Comparison of ENCODE assay signal across 20 mouse cellular contexts in genomic region chr1:110005038-110005437, GRCm38 (mm10). TPM values are rescaled to one million over a fixed set of nuclear protein-coding genes. Genes with fewer than 3 reads are reported as not detected.
"Had no signal": no experiment of that assay in that cellular context is flagged by ENCODE, and none has a peak within 500 bp of the region (broad histone marks: within the 10 kb centered on the region; RNA-seq: fewer than 3 reads in every experiment).

No protein-coding gene starts in this region.

- H3K9ac ChIP-seq: neural tube, embryonic 15.5 days; stomach, embryonic 15.5 days had no signal

- H3K27me3 ChIP-seq: neural tube, embryonic 15.5 days; stomach, embryonic 15.5 days had no signal

- H3K4me3 ChIP-seq: neural tube, embryonic 15.5 days; stomach, embryonic 15.5 days had no signal

- H3K4me2 ChIP-seq: neural tube, embryonic 15.5 days; stomach, embryonic 15.5 days had no signal

- DNase-seq: retina, postnatal 1 day; right cerebral cortex, adult 18-20 months; right cerebral cortex, postnatal 14 days; right cerebral cortex, postnatal 25 days; right cerebral cortex, postnatal 4 days; spleen, adult 18-20 months; thymus, adult 18-20 months; thymus, adult 2 months; thymus, postnatal 14 days; thymus, postnatal 25 days; thymus, postnatal 36 days; thymus, postnatal 4 days had no signal

- H3K36me3 ChIP-seq: neural tube, embryonic 15.5 days; stomach, embryonic 15.5 days had no signal

- H3K9me3 ChIP-seq: neural tube, embryonic 15.5 days; stomach, embryonic 15.5 days had no signal

- H3K27ac ChIP-seq: neural tube, embryonic 15.5 days; stomach, embryonic 15.5 days; stomach, postnatal 0 days had no signal

- H3K4me1 ChIP-seq: neural tube, embryonic 15.5 days; stomach, embryonic 15.5 days had no signal

RNA-seq across cellular contexts. Expression of gene Cdh7, which starts 22.8 kb away (rescaled TPM):
- total RNA-seq: neutrophil, adult 5-6 weeks had no signal
- polyA plus RNA-seq: small intestine, adult 2 months; spleen, adult 2 months; testis, adult 2 months; thymus, adult 2 months; urinary bladder, adult 2 months had no signal
